Mouse (Mus musculus) left cerebral cortex, postnatal 10 days (tissue): ENCODE data around the gene Cgnl1. TPM values are rescaled to one million over a fixed set of nuclear protein-coding genes. Genes with fewer than 3 reads are reported as not detected.
"Not testable (repeated sequence)": the region's sequence is repeated elsewhere in the genome, so short reads cannot be mapped to it uniquely, and the experiment has no call there.

Source experiments
- DNase-seq, 2 experiments: peaks; one replicate each; pipeline ENCODE4 v3.0.0; 2021 to 2022; ENCODE audit warnings: low spot score in 2 of 2, mixed read lengths in 1 of 2; ENCODE audit errors: extremely low spot score in 1 of 2
- intact Hi-C: fragments of 180-260 bp; cut with DNase I; formaldehyde crosslinking; loops from one replicate; pipeline ENCODE4 v1.15.1; 2025
- total RNA-seq, 2 experiments: library from RNA; stranded (reverse); gene quantifications; 2 replicates each; pipeline ENCODE4 v1.2.3; 2021

The Cgnl1 gene
- total RNA-seq, 2 experiments from 2014 or later, result 10.5 to 12.7 TPM

DNA sequence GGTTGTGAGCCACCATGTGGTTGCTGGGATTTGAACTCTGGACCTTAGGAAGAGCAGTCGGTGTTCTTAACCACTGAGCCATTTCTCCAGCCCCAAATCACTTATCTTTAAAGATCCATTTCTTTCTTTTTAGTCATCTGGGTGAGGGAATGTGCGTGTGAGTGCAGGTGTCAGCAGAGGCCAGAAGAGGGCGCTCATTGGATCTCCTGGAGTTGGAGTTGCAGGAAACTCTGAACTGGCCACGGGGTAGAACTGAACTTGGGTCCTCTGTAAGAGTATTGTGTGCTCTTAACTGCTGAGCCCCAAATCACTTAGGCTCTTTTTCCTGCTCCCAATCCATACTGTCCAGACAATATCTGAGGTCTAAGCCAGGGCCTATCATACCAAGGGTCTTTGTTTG is 127.8 kb downstream of the Cgnl1 start:
- intact Hi-C loops, result loop anchor here (10.0 kb wide), 1 partner anchor 551 kb away; no protein-coding TSS in a partner anchor

DNA sequence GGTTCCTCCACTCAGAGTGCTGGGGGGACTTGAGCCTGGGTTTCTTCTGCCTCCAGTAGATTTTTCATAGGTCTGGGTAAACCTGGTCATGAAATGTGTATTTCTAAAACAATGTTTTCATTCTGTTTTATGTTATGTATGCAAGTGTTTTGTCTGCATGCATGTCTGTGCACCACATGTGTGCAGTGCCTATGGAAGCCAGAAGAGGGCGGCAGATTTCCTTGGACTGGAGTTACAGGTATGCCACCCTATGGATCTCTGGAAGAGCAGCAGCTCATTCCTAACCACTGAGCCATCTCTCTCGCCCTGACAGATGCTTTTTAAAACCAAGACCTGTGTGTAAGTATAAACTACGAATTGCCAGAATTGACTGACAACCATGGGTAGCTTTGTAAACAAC is 129.1 kb downstream of the Cgnl1 start:
- intact Hi-C loops, result loop anchor here (10.0 kb wide), 1 partner anchor 553 kb away; no protein-coding TSS in a partner anchor
- no peak for DNase-seq

More for the DNA sequence above, 127.8 kb downstream of the Cgnl1 start:
- no peak for DNase-seq

DNA sequence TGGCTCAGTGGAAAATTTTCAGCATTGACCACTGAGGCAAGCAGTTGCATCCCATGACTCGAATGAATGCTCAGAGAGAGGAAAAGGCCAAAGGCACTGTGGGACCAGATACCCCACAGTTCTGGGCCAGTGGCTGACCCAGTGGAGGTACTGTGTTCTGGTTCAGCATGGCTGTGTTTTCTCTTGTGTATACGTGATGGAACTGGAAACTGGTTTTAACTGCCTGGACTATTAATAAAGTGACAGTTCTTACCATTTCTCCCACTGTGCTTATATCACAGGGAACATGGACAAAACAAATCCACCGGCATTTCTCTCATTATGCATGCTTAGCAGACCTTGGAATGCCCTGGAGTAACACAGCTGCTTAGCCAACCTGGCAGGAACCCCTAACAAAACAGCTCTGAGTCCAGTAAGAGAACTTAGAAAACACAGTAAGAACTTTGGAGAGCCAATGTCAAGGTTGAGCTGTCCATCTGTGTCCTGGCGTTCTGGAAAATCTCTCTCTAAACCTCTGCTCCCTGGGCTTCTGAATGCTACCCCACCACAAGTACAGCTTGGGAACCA is 131.0 kb downstream of the Cgnl1 start:
- intact Hi-C loops, result loop anchor here (10.0 kb wide), 1 partner anchor 554 kb away; no protein-coding TSS in a partner anchor
- DNase-seq, result no peak

DNA sequence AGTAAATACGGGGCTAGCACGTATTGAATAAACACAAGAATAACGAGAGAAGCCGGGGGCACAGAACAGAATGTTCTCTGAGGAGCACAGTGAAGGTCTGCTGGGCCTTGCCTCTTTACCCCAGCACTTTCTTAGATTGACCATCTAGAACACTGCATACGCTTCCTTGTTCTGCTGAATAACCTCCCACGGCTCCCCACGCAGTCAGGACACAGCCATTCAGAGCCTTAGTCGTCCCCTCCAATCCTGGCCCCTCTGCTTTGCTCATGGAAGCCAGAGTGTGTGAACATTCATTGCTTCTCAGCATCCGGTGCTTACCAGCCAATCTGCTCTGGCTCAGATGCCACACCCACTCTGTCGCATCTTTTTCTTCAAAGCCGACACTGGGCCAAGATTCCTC is 133.2 kb downstream of the Cgnl1 start:
- intact Hi-C loops, result no loop called here
- DNase-seq, result no peak

DNA sequence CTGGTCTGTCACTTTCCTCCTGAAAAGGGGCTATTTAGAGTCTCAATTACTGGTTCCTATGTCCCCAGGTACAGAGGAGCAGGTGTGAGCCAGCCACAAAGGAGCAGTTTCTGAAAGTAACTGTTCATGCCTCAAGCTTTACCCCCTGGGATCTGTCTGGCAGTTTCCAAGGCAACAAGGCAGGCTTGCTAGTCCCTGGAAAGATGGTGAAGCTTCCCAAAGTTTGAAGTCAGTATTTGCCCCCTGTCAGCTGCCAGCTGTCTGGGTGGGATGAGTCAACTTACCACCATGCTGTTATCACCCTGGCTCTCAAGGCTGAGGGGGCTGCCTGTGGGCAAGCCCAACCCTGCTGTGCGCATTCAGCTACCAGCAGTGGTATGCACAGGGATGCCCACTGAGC is 134.5 kb downstream of the Cgnl1 start:
- DNase-seq, result no peak
- intact Hi-C loops, result no loop called here

DNA sequence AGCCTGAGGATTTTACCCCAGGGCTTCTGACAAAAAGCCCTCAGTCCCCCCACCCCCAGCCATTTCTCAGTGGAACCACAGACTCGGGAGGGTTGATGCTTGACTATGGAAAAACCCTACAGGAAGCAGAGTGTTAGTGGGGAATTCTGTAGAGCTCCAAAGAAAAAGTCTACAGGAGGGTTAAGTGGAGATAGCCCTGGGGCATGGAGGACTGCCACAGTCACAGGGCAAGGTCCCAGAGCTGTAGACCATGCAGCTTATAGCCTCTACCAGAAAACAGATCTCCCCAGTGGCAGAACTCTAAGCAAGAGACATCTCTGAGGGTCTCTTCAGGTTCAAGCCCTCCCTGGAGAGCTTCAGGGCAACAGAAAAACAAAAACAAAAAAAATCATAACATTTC is 135.8 kb downstream of the Cgnl1 start:
- no peak for DNase-seq

DNA sequence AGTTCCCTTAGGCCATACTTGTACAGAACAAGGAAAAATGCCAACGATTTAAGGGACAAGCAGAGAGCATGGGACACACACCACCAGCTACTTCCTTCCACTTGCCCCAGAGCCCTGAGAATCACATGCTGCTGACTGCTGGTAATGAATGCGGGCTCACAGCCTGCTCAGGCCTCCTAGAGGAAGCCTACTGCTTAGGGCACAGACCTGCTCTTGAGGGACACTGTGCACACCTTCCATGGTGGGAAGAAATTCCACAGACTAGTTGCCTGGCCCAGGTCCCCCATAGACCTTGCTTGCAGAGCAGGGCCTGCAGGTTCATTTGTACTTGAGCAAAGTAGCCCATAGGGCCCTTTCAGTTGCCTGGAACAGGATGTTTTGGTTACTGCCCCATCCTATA is 136.5 kb downstream of the Cgnl1 start:
- no peak for DNase-seq
- intact Hi-C loops, result no loop called here

More for the DNA sequence above, 135.8 kb downstream of the Cgnl1 start:
- intact Hi-C loops, result no loop called here

DNA sequence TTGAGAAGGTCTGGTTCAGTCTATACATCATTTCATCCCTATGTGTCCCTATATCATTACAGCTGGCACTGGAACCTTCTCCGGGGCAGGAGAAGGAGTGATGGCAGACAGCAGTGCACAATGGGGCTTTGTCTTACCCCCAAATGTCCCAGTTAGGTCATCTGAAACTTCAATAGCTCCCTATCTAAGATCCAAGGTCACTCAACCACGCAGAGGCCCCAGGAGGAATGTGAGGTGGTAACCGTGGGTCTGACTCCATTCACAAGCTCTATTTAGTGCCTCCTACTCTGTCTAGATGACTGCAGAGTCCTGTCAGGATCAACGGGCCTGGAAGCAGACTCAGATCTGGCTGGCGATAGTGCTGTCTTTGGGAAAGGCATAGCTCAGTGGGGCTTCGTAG is 142.5 kb downstream of the Cgnl1 start:
- no peak for DNase-seq
- intact Hi-C loops, result no loop called here

DNA sequence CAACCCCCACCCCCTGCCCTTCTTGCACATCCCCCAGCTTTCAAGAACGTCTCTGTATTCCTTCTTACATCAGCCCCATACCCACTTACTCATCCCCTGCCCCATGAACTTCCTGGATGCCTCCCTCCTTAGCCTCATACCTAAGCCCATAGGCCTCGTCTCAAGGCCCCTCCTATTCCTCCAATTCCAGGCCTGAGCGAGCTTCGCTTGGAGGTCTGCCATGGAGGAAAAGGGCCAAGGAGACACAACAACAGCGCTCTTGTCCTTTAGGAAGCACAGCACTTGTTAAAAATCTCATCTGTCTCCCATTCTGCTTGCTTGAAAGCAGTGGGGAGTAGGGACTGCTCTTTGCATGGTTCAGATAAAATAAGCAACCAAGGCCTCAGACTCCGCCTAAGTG is 143.1 kb downstream of the Cgnl1 start:
- DNase-seq, result peak; percentile 23 to 52
- intact Hi-C loops, result no loop called here

DNA sequence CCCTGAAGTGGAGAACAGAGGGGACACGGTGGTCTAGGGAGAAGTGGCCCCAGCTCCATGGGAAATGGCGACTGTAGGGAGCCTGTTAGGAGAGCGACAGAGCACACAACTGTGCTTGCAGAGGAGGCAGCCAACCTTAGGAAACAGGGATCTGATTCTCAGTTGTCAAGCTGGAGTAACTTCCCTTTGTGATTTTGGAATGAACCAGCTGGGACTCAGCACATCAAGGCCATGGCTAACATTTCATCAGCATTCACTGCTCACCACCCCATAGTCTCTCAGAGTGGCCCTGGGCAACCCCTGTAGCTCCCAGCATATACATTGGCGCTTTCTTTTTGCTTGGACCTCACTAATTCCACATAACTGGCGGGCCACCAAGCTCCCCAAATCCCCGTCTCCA is 145.4 kb downstream of the Cgnl1 start:
- DNase-seq, result no peak
- intact Hi-C loops, result no loop called here

DNA sequence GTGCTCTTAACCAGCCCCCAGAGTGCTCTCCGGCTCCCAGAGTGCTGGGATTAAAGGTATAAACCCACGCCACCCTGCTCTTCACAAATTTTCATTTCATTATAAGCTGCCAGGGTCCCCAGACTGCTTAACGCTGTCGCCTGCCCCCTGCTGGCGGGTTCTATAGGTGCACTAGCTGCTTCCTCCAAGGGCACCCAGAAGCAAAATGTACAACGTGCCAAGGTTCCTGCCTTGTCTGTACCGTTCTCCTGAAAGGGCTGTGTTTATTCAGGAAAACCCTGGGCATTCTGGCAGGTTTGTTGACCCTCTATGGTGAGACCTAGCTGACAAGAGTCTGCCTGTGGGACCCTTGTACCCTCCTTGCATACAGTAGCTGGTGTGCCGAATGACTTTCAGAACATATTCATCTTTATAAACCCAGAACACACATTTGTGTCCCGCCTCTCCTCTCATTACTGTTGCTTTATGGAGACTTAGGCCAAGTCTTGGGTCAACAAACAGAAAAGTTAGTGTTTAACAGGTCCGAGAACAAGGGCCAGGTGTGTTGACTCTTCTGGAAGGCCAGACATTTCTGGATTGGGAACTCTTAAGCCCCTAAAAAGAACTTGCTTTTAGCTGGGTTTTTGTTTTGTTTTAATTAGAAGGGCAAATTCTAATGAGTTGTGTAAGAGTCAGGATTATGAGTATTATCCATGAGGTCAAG is 146.5 kb downstream of the Cgnl1 start:
- DNase-seq, result peak in 1 of 2 experiments; percentile 78
- intact Hi-C loops, result no loop called here

DNA sequence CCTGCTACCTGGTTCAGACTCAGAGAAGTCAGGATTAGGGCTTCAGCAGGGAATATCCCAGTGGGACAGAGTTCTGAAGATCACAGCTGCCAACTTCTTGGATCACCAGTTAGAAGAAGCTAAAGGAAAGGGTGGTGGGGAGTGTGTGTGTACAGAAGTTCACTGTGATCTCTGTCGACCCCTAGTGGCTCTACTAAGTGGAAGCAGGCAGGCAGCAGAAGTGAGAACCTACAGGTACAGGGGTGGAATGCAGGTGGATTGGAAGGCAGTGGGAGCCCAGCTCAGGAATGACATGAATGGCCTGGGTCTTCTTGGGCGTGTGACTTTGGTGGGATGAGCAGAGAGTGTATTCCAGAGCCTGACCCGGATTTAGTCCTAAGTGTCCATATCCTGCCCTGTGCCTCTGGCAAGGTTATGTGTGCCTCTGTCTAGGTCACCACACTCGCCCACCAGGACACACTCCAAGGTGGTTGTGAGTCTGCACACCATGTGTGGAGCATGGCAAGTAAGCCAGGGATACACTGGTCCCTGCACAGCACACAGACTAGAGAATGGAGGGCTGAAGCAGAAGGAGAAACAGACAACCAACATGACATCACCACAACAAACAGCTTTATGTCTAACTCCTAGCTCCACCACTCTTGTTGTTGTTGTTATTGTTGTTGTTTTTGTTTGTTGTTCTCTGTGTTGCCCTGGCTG is 147.4 kb downstream of the Cgnl1 start:
- DNase-seq, result no peak
- intact Hi-C loops, result no loop called here

DNA sequence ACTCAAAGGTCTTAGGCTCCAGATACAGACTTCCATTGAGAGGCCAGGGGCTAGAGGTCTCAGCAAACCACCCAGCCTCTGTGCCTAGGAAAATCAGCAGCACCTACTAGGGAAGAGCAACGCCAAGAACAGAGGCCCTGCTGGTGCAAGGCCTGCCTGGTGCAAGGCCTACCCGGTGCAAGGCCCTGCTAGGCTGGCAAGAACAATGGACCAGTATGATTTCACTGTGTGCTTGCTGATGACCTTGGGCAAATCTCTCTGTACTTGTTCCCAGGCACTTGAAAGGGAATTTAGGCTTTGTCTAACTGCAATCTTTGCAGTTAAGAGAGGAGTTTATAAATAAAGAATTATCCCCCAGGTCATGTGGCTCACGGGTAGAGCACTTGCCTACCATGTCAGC is 148.8 kb downstream of the Cgnl1 start:
- DNase-seq, result no peak
- intact Hi-C loops, result no loop called here

DNA sequence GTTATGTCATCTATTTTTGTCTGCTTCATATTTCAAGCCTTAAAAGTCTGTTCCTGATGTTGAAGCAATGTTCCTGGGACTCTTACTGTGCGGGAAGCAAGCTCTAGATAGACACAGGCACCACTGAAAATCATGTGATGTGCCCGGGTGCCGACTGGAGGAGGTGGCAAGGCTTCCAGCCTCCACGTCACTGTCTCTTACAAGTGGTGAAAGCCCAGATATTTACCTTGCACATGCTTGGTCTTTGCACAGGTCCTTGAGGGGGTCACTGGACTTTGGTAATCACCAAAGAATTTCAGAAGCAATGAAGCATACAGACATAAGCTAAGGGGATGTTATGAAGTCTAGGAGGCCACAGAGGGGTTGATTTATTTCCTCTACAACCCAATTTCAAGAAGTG is 149.4 kb downstream of the Cgnl1 start:
- intact Hi-C loops, result no loop called here
- no peak for DNase-seq

DNA sequence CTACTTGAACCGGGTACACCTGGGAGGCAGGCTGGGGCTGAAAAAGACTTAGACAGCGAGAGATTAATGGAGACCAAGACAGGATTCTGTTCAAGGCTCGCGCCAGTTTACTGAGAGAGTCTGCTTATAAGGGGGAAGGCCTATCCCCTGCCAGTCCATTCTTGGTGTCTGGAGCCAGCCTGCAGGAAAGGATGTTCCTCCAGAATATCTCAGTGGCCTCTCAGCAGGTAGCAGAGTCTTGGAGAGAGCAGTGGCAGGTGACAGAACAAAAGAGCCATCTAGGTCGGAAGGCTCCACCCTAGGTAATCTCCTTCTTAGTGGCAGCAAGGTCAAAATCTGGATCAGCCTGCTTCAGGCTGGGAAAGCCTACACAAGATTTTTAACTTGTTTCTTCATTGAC is 151.3 kb downstream of the Cgnl1 start:
- DNase-seq, intact Hi-C loops: not testable (repeated sequence)

DNA sequence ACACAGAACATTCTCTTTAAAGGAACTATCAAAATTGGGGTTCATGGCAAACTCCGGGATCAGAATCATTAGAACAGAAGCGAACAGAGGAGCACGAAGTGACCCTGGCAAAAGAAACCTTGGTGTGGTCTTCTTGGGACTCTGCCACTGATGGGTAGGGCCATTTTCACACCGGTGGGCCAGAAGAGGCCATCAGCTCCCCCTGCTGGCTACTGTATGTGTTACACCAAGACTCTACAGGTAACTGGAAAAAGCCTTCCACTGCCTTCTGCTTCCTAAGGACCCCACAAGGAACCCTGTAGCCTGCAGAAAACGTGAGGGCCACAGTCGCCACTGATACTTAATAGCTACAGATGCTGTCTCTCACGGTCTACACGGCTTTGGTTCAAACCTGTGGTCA is 154.0 kb downstream of the Cgnl1 start:
- intact Hi-C loops, result loop anchor here (2.0 to 10.0 kb wide), 3 partner anchors 75 to 403 kb away; partner anchors contain the start of gene Aldh1a2
- peak in 1 of 2 experiments; percentile 41 for DNase-seq

DNA sequence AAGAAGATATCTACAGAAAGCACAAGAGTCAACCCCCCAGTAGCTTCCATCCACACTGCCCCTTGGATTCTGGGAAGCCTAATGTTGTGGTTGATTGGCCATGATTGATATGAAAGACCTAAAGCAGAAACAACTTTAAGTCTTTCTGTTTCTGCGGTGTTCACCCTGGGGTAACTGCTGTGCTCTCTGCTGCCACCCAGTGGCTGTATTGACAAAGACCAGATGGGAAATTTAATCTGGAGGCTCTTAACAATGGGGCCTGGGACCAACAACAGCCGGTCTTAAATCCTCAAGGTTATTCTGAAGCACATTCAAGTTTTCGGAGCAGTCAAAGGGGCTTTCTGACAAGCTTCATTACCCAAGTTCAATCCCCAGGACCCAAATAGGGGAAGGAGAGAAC is 155.2 kb downstream of the Cgnl1 start:
- intact Hi-C loops, result loop anchor here (2.0 to 10.0 kb wide), 3 partner anchors 73 to 401 kb away; partner anchors contain the start of gene Aldh1a2
- peak; percentile 69 to 77 for DNase-seq

DNA sequence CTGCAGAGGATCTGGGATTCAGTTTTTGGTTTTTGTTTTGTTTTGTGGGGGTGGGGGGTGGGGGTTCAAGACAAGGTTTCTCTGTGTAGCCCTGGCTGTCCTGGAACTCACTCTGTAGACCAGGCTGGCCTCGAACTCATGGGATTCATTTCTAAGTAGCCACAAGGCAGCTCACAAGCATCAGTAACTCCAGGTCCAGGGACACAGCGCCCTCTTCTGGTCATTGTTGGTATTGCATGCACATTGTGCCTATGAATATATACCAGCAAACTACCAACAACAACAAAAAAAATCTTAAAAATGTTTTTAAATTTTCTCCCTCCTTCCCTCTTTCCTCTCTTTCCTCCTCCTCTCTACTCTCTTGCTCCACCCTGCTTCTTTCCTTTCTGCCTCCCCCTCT is 156.8 kb downstream of the Cgnl1 start:
- intact Hi-C loops, result loop anchor here (10.0 kb wide), 2 partner anchors 250 to 400 kb away; partner anchors contain the start of gene Aldh1a2

DNA sequence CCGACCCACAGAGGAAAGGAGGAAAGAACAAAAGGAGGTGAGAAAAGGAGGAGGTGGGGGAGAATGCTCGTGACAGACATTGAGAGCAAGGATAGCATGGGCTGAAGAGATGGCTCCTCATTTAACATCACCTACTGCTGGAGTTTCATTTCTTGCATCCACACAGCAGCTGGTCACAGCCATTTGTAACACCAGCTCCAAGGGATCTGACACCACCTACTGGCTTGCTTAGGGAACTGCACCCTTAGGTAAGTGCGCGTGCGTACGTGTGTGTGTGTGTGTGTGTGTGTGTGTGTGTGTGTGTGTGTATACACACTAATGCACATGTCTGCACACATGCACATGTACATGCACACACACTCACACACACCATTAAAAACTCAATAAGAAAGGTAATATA is 158.4 kb downstream of the Cgnl1 start:
- DNase-seq, result no peak
- intact Hi-C loops, result loop anchor here (10.0 kb wide), 2 partner anchors 248 to 398 kb away; partner anchors contain the start of gene Aldh1a2

More for the DNA sequence above, 156.8 kb downstream of the Cgnl1 start:
- DNase-seq, result no peak

DNA sequence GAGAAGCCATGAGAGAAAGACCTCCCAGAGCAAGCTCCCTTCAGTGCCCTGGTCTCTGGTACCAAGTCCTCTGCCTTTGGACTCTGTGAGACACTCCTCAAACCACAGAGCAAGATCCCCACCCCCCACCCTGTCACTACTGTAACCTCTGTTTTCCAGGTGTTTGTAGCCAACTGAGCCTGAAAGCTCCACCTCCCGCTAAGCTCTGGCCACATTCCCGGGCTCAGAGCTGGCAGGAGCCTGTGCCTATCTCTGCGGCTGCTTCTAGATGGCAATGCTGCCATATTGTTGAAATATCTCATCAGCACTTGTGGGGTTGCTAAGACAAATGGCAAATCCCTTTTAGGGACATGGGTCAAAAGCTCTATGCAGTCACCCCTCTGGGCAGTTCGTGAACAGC is 159.5 kb downstream of the Cgnl1 start:
- DNase-seq, result no peak
- intact Hi-C loops, result loop anchor here (10.0 kb wide), 2 partner anchors 247 to 397 kb away; partner anchors contain the start of gene Aldh1a2
